Comparison of ENCODE assay signal across 10 mouse cellular contexts in the genomic region with DNA sequence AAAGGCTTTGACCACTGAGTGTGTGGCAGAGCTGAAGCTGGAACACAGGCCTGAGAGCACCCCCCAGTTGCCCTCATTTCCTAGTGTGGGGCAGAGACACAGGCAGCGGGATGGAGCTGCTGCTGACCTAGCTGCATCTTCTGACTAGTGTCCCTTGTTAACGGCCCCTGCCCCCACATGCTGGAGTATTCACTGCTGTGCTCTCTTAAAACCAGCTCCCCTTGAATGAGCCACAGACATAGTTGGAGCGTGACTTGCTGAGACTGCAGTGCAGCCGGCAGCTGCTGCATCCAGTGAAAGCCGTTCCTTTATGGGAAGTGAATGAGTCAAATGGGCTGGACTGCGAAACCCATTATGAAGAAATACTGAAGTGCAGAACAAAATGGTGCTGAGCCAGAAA. TPM values are rescaled to one million over a fixed set of nuclear protein-coding genes. Genes with fewer than 3 reads are reported as not detected.
DNase-seq lines count a peak whose midpoint lies in the region; ATAC-seq and TF ChIP-seq lines count a peak whose summit lies in the region.
"Had no signal": no experiment of that assay in that cellular context is flagged by ENCODE, and none has a peak within 500 bp of the region (broad histone marks: within the 10 kb centered on the region; RNA-seq: fewer than 3 reads in every experiment).

No protein-coding gene starts in this region.

- TF ChIP-seq EP300 in stomach, postnatal 0 days (optimal IDR thresholded peaks at IDR 0.05) = no peak

- peaks cover 14% of the 10 kb centered on the region for H3K9me3 ChIP-seq in heart, embryonic 12.5 days (replicated peaks)
- H3K9me3 ChIP-seq in stomach, postnatal 0 days (ENCODE audit: control insufficient read depth, low read length) = no peaks in the 10 kb centered on the region

- H3K27ac ChIP-seq in heart, embryonic 12.5 days (ENCODE audit: poor library complexity, severe bottlenecking) = no peak overlapping the region
- H3K27ac ChIP-seq in stomach, postnatal 0 days (replicated peaks) = peak overlapping the region; percentile 37
- H3K27ac ChIP-seq: heart, adult 2 months had no signal

- no peak overlapping the region for H3K4me3 ChIP-seq in heart, embryonic 12.5 days
- no peak overlapping the region for H3K4me3 ChIP-seq in stomach, postnatal 0 days (ENCODE audit: low read depth, low read length)
- H3K4me3 ChIP-seq: heart, adult 2 months had no signal

- TF ChIP-seq CTCF in stomach, postnatal 0 days (IDR thresholded peaks at IDR 0.05; ENCODE audit: low read depth) = no peak

- H3K36me3 ChIP-seq in heart, embryonic 12.5 days = peaks cover 61% of the 10 kb centered on the region
- peaks cover 22% of the 10 kb centered on the region for H3K36me3 ChIP-seq in stomach, postnatal 0 days (ENCODE audit: control insufficient read depth, insufficient read depth, low read length)

- H3K4me2 ChIP-seq in heart, embryonic 12.5 days = no peak overlapping the region
- H3K4me2 ChIP-seq in stomach, postnatal 0 days (replicated peaks; ENCODE audit: low read depth) = no peak overlapping the region

- peak; percentile 13 to 18 for DNase-seq in heart, postnatal 10 days
- DNase-seq in right cerebral cortex, postnatal 10 days (ENCODE audit: low spot score in 2 of 2) = peak; percentile 57 to 68
- DNase-seq in right cerebral cortex, postnatal 4 days = no peak
- peak; percentile 10 for DNase-seq in lung, postnatal 14 days
- peak; percentile 22 for DNase-seq in stomach, postnatal 0 days (ENCODE audit: low spot score)
- DNase-seq in spleen, postnatal 10 days (ENCODE audit: low spot score in 2 of 2) = no peak
- DNase-seq in adrenal gland, postnatal 4 days (ENCODE audit: low spot score in 2 of 2) = no peak
- DNase-seq: thymus, adult 18-20 months had no signal

- no peak overlapping the region for H3K9ac ChIP-seq in heart, embryonic 12.5 days
- no peak overlapping the region for H3K9ac ChIP-seq in stomach, postnatal 0 days (ENCODE audit: low read length)

- no peaks in the 10 kb centered on the region for H3K4me1 ChIP-seq in heart, embryonic 12.5 days (replicated peaks)
- no peaks in the 10 kb centered on the region for H3K4me1 ChIP-seq in stomach, postnatal 0 days (replicated peaks; ENCODE audit: control insufficient read depth, insufficient read depth)

- ATAC-seq in heart, embryonic 12.5 days (ENCODE audit: insufficient number of reproducible peaks, low FRiP score) = no peak
- ATAC-seq in stomach, postnatal 0 days (ENCODE audit: low FRiP score, low TSS enrichment) = peak; percentile 50

- 87% methylated on average over 6 of the region's 6 CpGs for WGBS in heart, embryonic 12.5 days
- 62% methylated on average over 6 of the region's 6 CpGs for WGBS in stomach, postnatal 0 days

- intact Hi-C loops in heart, postnatal 10 days (cut with DNase I) = loop anchor here (10.0 kb wide), 1 partner anchor 367 kb away; no protein-coding TSS in a partner anchor

- H3K27me3 ChIP-seq in heart, embryonic 12.5 days (replicated peaks) = 0 out of 2 replicates have a peak, but pooled peaks cover 3% of the 10 kb centered on the region
- H3K27me3 ChIP-seq in stomach, postnatal 0 days (ENCODE audit: control insufficient read depth, insufficient read depth, low read length) = no peaks in the 10 kb centered on the region

RNA-seq across cellular contexts. Expression of gene Rnf19b, which starts 23.4 kb away (rescaled TPM):
- 10 to 100 TPM; 20.9 to 22.2 TPM for total RNA-seq in heart, postnatal 10 days (2021)
- polyA plus RNA-seq in heart, embryonic 12.5 days (2016; fragmentation: Nextera tagmentation; extraction: Ambion mirVana) = 8.1 and 8.2 TPM in 2 replicates
- 7.0 and 7.6 TPM in 2 replicates for polyA plus RNA-seq in stomach, postnatal 0 days (2015; fragmentation: Nextera tagmentation; extraction: Ambion mirVana)
- 10 to 100 TPM; 23.1 to 24.6 TPM for total RNA-seq in adrenal gland, postnatal 4 days (2021)

RNA-seq across cellular contexts. Expression of gene Tmem54, which starts 23.8 kb away (rescaled TPM):
- not detected for total RNA-seq in heart, postnatal 10 days (2021)
- 0.24 and 0.34 TPM in 2 replicates for polyA plus RNA-seq in heart, embryonic 12.5 days (2016; fragmentation: Nextera tagmentation; extraction: Ambion mirVana)
- polyA plus RNA-seq in stomach, postnatal 0 days (2015; fragmentation: Nextera tagmentation; extraction: Ambion mirVana) = 106 and 115 TPM in 2 replicates
- total RNA-seq in adrenal gland, postnatal 4 days (2021) = 1 to 10 TPM in 1 of 2 experiments, not detected in 1; 1.1 TPM
- total RNA-seq: heart, adult 2 months had no signal

RNA-seq across cellular contexts. Expression of gene Hpca, which starts 40.3 kb away (rescaled TPM):
- total RNA-seq in heart, postnatal 10 days (2021) = under 1 TPM in 1 of 2 experiments, not detected in 1; 0.47 TPM
- 0.27 and 0.50 TPM in 2 replicates for polyA plus RNA-seq in heart, embryonic 12.5 days (2016; fragmentation: Nextera tagmentation; extraction: Ambion mirVana)
- 0.91 and 0.99 TPM in 2 replicates for polyA plus RNA-seq in stomach, postnatal 0 days (2015; fragmentation: Nextera tagmentation; extraction: Ambion mirVana)
- total RNA-seq in adrenal gland, postnatal 4 days (2021) = 1 to 10 TPM; 7.1 to 9.4 TPM

RNA-seq across cellular contexts. Expression of gene Fndc5, which starts 55.3 kb away (rescaled TPM):
- 100 to 1,000 TPM; 162 to 167 TPM for total RNA-seq in heart, postnatal 10 days (2021)
- polyA plus RNA-seq in heart, embryonic 12.5 days (2016; fragmentation: Nextera tagmentation; extraction: Ambion mirVana) = 6.9 and 7.8 TPM in 2 replicates
- polyA plus RNA-seq in stomach, postnatal 0 days (2015; fragmentation: Nextera tagmentation; extraction: Ambion mirVana) = 2.0 and 2.4 TPM in 2 replicates
- total RNA-seq in adrenal gland, postnatal 4 days (2021) = 10 to 100 TPM; 13.0 to 13.2 TPM

Comparison
In these comparisons a context has a peak if more than half of its experiments do, and no peak if none do; other contexts are left out.
1. DNase-seq: peak in heart, postnatal 10 days (2 of 2), right cerebral cortex, postnatal 10 days (2 of 2), lung, postnatal 14 days (single experiment) and stomach, postnatal 0 days (single experiment); none in right cerebral cortex, postnatal 4 days (single experiment), spleen, postnatal 10 days (0 of 2) and adrenal gland, postnatal 4 days (0 of 2).
2. RNA of gene Hpca, which starts 40.3 kb away (total RNA-seq): 7.1 to 9.4 TPM in adrenal gland, postnatal 4 days; 0.47 TPM in heart, postnatal 10 days; every median in the first group is over 4 times any median in the second.